Mouse (Mus musculus) embryonic fibroblast, embryonic 13.5 days (primary cell): Measurements from ENCODE around the gene 1600014C10Rik. TPM values are rescaled to one million over a fixed set of nuclear protein-coding genes. Genes with fewer than 3 reads are reported as not detected.

Source experiments
- H3K27ac ChIP-seq: 2 replicates; pipeline ENCODE4 v1.5.1; 2012; ENCODE audit warnings: low read length, control low read depth, inconsistent platforms; ENCODE audit not compliant: insufficient read depth
- H3K4me1 ChIP-seq: 2 replicates; pipeline ENCODE4 v1.6.1; 2011; ENCODE audit warnings: low read length; ENCODE audit not compliant: control insufficient read depth, insufficient read depth
- H3K4me3 ChIP-seq: 2 replicates; pipeline ENCODE4 v1.5.1; 2011; ENCODE audit warnings: mild to moderate bottlenecking, control low read depth, low read length; ENCODE audit not compliant: insufficient read depth
- CTCF ChIP-seq: IDR thresholded peaks from 2 replicates; pipeline ENCODE4 v1.5.1; 2011; ENCODE audit warnings: mild to moderate bottlenecking, control low read depth, low read length, moderate library complexity, borderline replicate concordance; ENCODE audit not compliant: insufficient read depth
- POLR2A ChIP-seq: IDR thresholded peaks from 2 replicates; pipeline ENCODE4 v1.6.1; 2011; ENCODE audit warnings: low read depth, mild to moderate bottlenecking, control low read depth, low read length, moderate library complexity
- polyA plus RNA-seq: library from polyadenylated mRNA; stranded (reverse); fragments of >200 nt; gene quantifications from 2 replicates; pipeline ENCODE4 v1.2.4, GENCODE M21; 2011; ENCODE audit warnings: low read depth; ENCODE audit not compliant: missing spikeins, insufficient read length

1600014C10Rik gene
- polyA plus RNA-seq, 1 experiment: 22.5 TPM

DNA sequence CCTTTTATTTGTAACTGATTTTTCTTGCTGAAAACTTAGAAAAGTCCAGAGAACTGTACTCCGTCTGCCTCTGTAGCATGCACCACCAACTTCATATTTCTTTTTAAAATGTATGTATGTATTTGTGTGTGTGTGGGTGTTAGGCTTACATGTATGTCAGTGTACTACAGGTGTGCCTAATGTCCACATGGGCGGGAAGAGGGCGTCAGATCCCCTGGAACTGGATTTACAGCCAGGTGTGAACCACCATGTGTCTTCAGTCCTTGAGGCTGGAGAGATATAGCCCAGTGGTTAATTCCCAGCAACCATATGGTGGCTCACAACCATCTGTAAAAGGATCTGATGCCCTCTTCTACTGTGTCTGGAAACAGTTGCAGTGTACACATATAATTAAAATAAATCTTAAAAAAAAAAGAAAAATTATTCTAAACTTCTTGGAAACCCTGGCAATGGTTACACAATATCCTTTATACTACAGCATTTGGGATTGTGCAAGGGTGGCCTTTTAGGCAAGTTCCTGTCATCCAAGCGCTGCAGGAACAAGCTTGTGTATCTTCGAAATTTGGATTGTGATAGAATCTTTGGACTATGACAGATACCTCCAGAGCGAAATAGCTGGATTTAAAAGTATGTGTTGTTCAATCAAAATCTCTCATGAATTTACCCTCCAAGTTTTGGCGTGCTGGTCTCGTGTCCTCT, 17.0 kb downstream of the 1600014C10Rik start:
- Histone ChIP-seq H3K4me3 (no peak overlapping the region), H3K27ac (no peak overlapping the region), H3K4me1 (no peaks in the 10 kb centered on the region)
- TF ChIP-seq POLR2A (no peak), CTCF (no peak)

DNA sequence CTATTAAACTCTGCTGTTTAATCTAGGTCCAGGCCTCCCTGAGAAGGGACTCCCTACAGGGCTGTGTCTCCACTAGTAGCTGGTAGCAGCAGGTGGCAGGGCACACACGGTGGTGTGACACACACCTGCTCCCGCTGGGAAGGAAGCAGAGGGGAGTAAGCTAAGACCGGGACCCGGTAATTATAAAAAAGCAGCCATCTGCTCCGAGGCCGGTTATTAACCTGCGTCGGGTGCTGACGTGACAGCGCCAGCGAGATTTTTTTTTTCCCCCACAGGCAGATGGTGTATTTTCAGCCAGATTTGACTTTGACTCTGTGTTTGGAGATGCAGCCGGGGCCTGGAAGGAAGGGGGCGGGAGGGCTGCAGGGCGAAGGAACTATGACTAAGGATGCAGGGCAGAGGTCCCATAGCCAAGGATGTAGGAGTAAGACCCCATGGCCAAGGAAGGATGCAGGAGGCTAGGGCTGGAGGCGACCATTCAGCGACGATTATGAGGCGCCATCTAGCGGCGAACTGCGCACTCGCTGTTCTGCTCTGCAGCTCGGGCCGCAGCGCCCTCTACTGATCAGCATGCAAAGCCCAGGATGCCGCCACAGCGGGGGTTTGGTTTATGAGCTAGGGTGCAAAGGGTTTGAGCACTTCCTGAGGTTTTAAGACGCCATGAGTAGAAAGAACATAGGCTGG, 17.7 kb downstream of the 1600014C10Rik start:
- Histone ChIP-seq H3K27ac (no peak overlapping the region), H3K4me3 (no peak overlapping the region), H3K4me1 (no peaks in the 10 kb centered on the region; the same call in 1 of the 2 replicates)
- TF ChIP-seq CTCF: peak; percentile 100
- TF ChIP-seq POLR2A: no peak

DNA sequence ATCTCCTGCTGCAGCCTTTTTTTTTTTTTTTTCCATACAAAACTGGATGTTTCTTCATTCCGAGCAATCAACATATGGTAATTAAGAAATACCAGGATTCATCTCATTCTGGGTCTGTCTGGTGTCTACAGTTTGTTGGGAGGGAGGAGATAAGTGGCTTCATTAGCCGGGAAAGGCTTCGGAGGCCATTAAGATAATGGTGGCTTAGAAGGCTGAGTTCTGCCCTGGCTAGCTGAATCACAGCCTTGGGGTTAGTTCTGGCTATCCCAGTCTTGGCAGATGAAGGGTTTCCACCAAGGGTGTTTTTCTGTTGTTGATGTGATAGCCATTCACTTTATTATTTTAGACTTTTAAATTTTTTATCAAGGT, 18.3 kb downstream of the 1600014C10Rik start:
- no peak for TF ChIP-seq CTCF
- TF ChIP-seq POLR2A: no peak
- Histone ChIP-seq H3K27ac (no peak overlapping the region), H3K4me3 (no peak overlapping the region), H3K4me1 (no peaks in the 10 kb centered on the region; the same call in 1 of the 2 replicates)

- peak overlapping the region; percentile 72; the same call in 1 of the 2 replicates for H3K27ac ChIP-seq
- peaks cover 9% of the 10 kb centered on the region; the same call in 1 of the 2 replicates for H3K4me1 ChIP-seq
- no peak overlapping the region for H3K4me3 ChIP-seq
- TF ChIP-seq POLR2A (no peak), CTCF (no peak)
Observed at GRCm38 (mm10) chr7:38204314-38204713, 21.3 kb downstream of the 1600014C10Rik start.

DNA sequence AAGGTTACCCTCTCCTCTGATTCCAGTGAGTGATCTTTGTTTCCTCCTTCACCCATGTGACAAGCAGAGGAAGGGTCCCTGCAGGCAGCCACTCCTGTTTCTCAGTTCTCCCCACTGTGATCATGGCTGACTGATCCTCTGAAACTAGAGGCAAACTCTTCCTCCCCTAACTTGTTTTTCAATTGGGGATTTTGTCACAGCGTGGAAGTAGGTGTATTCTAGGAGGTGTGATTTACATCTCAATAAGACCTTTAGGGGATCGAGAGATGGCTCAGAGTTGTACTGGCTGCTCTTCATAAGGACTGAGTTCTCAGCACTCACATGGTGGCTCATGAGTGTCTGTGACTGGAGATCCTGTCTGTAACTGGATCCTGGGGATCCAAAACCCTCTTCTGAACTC, 22.8 kb downstream of the 1600014C10Rik start:
- Histone ChIP-seq H3K4me1 (peaks cover 9% of the 10 kb centered on the region; the same call in 1 of the 2 replicates), H3K4me3 (no peak overlapping the region), H3K27ac (peak overlapping the region; percentile 57; the same call in 1 of the 2 replicates)
- no peak for TF ChIP-seq CTCF
- TF ChIP-seq POLR2A: no peak

GRCm38 (mm10) chr7:38206564-38206963, 23.5 kb downstream of the 1600014C10Rik start:
- TF ChIP-seq POLR2A (no peak), CTCF (no peak)
- H3K27ac ChIP-seq: peak overlapping the region; percentile 88
- H3K4me1 ChIP-seq: peaks cover 9% of the 10 kb centered on the region; the same call in 1 of the 2 replicates
- no peak overlapping the region for H3K4me3 ChIP-seq

DNA sequence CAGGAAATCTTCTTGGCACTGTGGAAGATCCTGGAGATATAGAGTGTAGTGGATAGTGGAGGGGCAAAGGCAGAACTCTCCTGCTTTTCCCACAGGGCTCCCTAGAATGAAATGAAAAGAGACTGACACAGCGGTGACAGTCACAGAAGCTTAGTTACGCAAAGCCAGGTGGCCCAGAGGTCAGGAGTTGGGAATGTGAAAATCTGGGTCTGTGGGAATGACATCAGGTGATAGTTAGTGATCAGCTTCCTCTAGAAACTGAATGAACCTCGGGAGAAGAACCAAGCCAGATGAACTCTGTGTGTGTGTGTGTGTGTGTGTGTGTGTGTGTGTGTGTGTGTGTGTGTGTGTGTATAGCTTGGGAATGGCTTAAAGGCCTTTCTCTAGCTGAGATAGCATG, 26.0 kb downstream of the 1600014C10Rik start:
- TF ChIP-seq POLR2A: no peak
- peaks cover 12% of the 10 kb centered on the region; the same call in 1 of the 2 replicates for H3K4me1 ChIP-seq
- no peak overlapping the region for H3K27ac ChIP-seq
- H3K4me3 ChIP-seq: no peak overlapping the region

DNA sequence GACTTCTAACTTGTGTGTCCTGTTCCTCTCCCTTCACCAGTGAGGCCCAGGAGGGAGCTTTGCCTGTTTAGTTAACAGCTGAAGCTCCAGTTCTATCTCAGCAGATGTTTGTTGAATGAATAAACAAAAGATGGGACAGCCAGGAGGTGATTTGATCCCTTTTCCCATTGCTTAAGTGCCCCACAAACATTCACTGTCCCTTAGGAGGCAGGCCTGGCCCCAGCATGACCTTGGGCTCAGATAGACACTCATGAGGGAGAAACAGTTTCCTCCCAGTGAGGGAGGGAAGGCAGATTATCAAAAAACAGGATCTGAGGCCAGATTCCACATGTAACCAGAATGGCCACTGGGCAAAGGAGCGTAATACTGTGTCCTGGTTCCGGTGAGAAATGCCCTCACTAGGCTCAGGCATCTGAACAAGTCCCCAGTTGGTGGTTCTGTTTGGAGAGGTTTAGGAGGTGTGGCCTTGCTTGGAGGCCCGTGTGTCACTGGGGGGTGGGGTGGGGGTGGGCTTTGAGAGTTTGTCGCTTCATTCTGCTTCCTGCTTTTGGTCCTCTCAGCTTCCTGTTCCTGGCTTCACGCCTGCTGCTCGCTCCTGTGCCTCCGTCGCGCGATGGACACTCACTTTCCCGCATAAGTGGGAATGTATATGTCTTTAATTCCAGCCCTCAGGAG, 26.6 kb downstream of the 1600014C10Rik start:
- Histone ChIP-seq H3K4me3 (no peak overlapping the region), H3K27ac (no peak overlapping the region), H3K4me1 (peaks cover 12% of the 10 kb centered on the region; the same call in 1 of the 2 replicates)
- TF ChIP-seq POLR2A (no peak), CTCF (no peak)

DNA sequence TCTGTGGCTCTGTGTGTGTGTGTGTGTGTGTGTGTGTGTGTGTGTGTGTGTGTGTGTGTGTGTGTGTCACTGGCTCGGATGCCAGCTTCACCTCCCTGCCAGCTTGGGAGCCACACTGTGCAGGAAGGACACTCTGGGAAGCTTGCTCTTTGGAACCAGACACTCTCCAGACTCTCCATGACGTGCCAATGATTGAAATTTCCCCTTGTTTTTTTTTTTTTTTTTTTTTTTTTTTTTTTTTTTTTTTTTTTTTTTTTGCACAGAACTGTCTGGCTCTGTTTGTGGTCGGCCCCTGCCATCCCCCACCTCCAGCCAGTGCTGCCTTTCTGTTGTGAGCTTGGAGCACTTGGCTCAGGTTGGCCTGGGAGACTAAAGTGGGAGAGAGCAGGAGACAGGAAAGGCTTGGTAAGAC, 29.6 kb downstream of the 1600014C10Rik start:
- Histone ChIP-seq H3K27ac (no peak overlapping the region), H3K4me1 (0 out of 2 replicates have a peak, but pooled peaks cover 3% of the 10 kb centered on the region), H3K4me3 (no peak overlapping the region)
- TF ChIP-seq CTCF (no peak), POLR2A (no peak)
